Mouse (Mus musculus) ovary, postnatal 10 days (tissue): Measurements from ENCODE around the gene Snrpf.
"Not testable (repeated sequence)": the region's sequence is repeated elsewhere in the genome, so short reads cannot be mapped to it uniquely, and the experiment has no call there.

Source experiments
- DNase-seq: peaks from one replicate; pipeline ENCODE4 v3.0.0; 2022; ENCODE audit warnings: low spot score

Snrpf gene

DNA sequence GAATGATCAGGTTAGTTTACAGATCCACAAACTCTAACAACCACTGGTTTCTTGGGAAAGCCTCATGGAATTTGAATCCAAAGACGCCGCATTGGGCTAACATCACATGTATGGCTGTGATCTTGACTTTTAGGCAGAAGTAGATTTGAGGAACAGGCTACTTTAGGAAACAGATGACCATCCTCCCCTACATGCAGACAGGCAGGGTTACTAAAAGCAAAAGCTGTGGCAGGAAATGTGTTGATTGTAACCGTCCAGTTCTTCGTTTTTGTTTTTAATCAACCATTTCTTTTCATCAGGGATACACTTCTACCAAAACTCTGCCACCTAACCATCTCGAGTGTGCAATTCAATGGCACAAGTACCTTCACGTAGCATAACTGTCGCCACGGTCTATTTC is 13.5 kb downstream of the Snrpf start:
- DNase-seq, result no peak

DNA sequence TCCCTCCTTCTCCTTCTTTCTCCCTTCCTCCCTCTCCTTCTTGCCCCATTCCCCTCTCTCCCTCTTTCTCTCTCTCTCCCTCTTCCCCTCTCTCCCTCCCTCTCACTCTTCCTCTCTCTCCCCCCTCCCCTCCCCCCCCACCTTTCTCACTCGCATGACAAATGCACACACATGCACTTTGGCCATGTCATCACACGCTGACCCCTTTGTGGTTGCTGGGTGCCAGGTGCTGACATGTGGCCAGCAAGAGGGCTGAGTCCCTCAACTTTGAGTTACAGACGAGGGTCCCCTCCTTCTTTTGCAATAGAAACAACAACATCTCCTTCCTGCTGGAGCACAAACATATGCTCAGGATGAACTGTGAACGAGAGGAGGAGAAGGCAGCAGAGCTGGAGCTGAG is 14.5 kb downstream of the Snrpf start:
- no peak for DNase-seq

DNA sequence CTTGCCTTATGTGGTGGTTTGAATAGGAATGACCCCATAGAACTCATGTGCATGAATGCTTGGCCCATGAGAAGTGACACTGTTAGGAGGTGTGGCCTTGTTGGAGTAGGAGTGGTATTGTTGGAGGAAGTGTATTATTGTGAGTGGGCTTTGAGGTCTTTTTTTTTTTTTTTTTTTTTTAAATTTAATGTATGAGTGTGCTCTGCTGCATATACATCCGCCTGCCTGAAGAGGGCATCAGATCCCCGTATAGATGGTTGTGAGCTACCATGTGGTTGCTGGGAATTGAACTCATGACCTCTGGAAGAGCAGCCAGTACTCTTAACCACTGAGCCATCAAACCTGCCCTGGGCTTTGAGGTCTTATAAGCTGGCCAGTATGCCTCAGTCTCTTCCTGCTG is 17.3 kb downstream of the Snrpf start:
- DNase-seq, result no peak

DNA sequence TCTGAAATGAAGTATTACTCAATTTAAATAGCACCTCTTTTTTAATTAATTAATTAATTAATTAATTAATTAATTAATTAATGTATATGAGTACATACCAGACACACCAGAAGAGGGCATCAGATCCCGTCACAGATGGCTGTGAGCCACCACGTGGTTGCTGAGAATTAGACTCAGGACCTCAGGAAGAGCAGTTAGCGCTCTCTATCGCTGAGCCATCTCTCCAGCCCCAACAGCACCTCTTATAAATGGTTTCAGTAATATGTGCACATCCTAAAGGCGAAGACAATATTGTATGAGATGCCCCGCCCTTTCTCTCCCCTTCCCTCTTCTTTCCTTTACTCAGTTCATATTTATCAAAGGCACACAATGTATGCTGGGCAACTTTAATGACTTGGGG is 20.8 kb downstream of the Snrpf start:
- DNase-seq, result no peak

DNA sequence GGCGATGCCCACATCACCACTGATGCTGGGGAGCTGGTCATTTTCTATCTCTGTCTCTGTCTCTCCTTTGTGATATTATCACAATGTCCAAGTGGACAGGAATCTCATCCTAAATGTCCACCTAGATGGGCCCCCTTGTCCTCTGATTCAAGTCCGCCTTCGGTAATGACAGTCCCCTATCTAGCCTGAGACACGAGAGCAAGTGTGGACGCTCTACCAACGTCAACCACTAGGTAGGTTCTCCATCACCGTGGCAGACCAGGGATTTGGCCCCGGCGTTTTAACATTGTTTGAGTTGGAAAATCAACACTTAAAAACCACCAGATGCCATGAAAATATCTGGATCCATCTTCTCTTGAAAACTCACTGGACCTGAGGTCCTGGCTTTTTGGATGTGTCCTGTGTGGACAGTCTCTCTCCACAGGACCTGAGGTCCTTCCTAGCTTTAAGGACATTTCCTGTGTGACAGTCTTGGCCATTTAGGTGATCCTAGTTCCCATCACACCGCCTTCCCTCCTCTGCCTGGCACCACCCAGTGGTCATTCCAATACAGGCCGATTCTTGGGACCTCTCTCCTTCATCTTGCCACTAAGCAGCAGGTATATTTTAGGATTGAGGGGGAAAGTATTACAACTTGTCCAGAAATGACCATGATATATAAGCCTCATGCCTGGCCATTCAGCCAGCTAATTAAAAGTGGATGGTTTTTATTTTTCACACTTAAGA is 21.5 kb downstream of the Snrpf start:
- DNase-seq, result no peak

DNA sequence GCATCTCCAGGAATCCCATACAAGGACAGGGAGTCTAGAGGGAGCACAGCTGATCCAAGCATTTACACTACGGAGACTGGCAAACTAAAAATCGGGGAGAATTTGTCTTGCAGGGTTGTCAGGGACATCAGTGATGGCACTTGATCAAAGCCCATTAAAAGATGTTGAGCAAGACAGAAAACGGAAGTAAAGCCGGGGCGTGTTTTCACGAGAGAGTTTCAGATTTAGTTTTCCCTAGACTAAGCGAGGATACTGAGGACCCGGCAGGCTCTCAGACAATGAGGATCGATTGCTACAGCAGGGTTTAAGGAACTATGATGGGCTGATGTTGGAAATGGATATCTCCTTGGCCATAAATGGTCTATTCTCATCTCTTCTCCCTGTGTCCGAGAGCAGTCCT is 22.4 kb downstream of the Snrpf start:
- no peak for DNase-seq

DNA sequence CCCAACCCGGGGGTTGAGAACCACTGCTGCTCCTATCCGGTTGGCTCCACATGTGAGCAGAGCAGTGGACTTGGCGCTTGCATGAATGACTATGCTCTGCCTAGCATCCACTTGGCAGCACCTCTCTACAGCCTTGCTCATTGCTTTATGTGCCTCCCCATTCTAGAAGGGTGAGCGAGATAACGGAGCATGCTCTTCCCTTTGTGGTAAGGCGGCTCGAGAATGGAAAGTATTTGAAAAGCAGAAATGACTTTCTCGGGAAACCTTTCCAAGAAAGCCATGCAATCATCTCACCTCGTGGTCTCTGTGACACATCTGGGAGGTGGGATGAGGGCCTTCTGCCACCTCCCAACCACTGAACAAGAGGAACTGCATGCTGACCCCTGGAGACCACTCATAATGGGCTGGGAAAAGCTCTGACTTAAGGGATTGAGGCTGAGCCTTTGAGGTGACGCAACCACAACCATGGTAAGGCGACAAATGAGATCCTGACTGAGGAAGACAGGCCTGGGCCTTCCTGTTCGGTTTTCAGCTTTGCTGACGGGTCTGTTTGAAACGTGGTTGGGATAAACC is 24.9 kb downstream of the Snrpf start:
- DNase-seq, result no peak

DNA sequence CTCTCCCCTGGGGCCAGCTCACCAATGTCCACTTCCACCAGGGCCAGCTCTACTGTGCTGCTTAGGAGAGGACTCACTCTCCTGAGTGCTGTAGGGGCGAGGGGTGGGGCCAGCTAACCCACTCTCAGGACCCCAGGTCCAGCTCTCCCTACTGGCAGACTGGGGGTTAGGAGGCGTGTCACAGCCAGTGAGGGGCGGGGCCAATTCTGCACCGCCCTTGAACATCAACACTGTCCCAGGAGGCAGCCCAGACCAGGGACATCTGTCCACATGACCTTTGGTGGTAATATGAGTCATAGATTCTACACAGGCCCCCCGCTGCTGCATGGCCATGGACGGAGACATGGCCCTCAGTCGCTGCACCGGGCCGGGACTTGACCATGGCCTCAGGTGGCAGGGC is 29.7 kb downstream of the Snrpf start:
- DNase-seq, result no peak

DNA sequence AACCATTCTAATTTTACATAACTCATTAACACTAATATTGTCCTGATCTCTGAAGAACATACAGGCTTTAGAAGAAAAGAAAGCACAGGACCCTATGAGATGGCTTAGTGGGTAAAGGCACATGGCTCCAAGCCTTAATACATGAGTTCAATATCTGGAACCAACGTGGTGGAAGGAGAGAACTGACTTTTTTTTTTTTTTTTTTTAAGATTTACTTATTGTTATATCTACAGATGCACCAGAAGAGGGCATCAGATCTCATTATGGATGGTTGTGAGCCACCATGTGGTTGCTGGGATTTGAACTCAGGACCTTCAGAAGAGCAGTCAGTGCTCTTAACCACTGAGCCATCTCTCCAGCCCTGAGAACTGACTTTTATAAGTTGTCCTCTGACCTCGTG is 31.5 kb downstream of the Snrpf start:
- DNase-seq, result not testable (repeated sequence)

DNA sequence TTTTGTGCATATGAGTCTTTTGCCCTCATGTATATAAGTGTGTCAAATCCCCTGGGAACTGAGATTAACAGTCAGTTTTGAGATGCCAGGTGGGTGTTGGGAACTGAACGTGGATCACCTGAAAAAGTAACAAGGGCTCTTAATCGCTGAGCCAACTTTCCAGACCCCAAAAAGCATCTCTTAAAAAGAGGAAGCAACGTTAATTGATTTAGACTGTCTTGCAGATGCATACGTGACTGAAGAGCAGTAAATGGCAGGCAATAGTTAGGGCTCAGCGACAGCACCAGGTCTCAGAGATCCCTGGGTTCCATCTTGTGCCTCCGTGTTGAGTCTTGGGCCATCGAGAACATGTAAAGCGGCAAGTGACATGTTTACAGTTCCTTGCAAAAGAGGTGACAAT is 36.9 kb downstream of the Snrpf start:
- no peak for DNase-seq

DNA sequence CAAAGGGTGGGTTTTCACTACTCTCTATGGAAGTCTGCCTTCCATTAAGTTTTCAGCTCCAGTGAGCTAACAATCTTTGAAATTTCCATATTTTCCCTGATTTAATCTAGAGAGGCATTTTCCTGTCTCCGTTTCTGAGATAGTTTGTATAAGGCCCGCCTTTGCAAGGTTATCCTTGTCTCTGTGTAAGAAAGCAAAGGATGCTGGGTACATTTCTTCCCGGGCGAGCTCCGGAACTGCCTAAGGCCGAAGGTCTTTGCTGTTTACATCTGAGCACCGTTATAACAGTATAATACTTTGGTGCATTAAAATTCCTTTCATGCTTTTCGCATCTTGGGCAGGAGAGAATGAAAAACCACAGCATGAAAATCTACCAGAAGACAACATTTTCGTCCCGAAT is 39.7 kb downstream of the Snrpf start:
- DNase-seq, result no peak

DNA sequence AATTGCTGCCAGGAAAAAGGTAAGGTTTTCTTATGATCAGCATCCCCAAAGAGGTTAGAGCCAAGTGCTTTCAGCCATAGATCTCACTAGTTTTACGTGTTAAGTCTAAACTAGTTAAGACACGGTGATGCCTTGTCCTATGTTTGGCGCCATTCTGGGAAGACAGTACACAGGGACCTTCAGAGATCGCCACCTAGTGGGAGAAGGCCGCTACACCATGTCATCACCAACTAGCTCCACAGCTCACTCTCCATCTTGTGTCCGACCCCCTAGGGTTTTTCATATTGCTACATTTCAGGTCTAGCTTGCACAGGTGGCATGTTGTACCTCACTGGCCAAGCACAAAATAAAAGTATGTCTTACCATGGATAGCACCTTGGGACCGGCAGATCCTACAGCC is 40.5 kb downstream of the Snrpf start:
- peak; percentile 37 for DNase-seq

DNA sequence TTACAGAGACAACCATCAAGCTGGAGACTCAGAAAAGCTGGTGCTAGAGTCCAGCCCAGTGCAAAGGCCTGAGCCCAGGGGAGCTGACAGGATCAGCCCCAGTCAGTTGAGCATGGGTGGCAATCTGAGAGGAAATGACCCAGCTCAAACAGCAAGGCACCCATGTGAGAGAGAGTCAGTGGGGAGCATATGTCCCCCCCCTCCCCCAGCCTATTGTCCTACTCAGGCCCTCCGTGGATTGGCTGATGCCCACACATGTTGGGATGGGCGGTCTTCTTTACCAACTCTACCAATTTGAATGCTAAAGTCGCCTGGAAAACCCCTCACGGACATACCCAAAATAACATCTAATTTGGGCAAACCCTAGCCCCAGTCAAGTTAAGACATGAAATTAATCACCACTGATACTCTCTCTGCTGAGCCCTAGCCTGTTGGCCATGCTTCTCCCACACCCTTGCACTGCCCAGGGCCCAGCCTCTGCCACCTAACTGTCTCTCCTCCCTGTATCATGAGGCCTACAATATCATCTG is 41.7 kb downstream of the Snrpf start:
- no peak for DNase-seq

DNA sequence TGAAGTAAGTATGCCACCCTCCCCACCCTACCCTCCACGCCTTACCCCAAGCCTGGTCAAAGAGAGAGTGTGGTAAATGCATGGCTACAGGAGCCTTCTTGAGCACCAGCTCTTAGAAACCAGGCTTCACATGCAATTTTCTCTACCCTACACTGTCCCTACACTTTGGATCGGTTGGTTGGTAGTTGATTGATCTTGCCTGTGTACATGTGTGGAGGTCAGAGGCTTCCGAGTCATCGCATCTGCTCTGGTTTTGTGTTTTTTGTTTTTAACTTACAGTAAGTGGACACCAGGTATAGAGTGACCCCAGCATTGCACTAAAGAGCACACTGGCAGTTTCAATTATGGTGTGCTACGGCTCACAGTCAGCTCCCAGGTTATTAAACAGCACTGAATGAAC is 45.3 kb downstream of the Snrpf start:
- DNase-seq, result no peak

DNA sequence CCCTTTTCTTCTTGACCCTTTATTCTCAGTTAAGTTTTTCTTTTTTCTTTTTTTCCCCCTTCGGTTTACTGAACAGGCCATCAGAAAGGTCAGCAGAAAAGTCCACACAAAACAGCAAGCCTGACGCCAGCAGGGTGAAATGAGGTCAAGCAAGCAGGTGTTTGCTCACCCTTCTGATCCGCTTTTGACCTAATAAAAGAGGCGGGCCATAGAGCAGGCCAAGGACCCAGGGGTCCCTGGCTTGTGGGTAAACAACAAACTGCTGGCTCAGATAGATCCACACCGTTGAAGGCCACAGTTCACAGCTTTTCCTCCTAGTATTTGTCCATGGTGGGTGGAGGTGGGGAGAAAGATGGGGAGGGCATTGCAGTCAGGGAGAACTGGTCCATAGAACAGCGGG is 46.3 kb downstream of the Snrpf start:
- no peak for DNase-seq

DNA sequence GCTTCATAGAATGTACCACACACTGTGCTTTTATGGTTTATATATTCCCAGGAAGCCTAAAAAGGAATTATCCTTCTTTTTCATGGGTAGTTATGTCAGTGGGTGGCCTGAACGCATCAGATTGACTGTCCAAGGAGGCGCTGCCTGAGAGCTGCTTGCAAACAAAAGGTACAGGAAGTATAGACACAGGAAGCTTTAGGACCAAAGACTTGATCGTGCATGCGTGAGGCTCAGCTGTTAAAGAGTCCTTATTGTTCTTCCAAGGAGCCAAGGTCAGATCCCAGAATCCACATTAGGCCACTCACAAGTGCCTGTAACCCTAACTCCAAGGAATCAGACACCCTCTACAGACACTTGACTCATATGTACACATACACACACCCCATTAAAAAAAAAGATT is 47.1 kb downstream of the Snrpf start:
- no peak for DNase-seq

DNA sequence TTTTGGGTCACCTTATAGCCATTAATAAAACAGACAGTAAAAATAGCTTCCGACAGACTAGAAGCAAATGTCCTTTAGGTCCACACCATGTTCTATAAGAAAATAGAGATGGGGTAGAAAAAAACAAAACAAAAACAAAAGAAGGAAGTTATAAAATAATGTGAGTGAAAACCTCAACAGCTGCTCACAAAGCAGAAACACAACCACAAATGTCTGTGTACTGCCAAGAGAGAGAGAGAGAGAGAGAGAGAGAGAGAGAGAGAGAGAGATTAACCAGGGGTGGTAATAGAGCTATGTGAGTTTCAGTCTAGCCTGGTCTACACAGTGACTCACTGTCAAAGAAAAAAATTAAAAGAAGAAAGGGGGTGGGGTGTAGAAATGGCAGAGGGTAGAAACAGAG is 47.9 kb downstream of the Snrpf start:
- DNase-seq, result no peak

DNA sequence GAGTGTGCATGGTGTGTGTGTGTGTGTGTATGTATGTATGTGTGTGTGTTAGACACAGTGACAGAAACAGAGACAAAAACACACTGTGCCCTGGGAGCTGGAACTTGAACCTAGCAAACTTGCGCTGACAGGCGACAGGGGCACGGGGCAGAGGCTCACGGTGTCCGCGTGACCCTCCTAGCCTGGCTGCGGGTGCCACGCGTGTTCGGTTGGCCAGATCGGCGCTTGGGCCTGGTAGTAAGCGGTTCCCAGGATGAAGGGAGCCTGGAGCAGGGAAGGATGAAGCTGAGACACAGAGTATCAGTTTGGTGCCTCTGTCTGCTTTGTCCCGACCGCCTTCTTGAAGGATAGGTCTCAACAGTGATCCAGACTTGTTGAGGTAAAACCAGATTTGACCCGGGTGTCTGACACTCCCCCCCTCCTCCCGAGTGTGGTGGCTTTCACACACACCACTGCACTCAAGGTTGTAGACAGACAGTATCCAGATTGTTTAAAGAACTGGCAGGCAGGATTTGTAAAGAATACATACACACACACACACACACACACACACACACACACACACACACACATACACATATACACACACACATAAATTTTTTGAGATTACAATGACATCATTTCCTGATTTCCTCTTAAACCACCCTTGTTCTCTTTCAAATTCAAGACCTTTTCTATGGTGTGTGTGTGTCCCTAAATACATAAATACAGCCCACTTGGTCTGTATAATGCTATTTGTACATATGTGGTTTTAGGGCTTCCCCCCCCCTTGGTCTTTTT is 48.9 kb downstream of the Snrpf start, which contains the start of gene Ccdc38:
Ccdc38 (plus strand) TSS at position 202 of the 780 bp plus-strand sequence.
- DNase-seq, result no peak

DNA sequence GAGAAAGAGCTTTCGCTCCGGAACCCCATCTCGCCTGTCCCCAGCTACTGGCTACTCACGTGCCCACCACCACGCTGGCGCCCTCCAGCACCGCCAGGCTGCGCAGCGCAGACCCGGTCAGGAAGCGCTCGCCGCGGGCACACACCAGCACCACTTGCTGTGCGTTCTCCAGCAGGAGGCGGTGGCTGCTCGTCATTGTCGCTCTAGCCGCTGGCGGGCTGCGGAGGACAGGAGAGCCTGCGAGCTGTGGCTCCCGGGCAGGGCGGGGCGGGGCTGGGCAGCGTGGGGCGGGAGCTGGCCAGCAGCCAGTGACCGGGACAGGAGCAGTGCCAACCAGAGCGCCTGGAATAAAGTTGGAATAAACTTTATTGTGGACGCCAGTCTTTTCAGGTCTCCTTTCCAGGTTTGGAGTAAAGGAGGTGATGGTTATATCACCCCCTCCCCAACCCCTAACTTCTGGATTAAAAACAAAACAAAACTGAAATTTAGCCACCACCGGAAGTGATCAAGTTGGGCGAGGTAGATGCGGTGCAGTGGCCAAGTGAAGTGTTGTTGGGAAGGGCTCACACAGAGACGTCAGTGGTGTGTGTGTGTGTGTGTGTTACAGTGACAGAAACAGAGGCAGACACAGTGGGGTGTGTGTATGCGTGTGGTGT is 49.6 kb downstream of the Snrpf start, which contains the start of gene Amdhd1:
Amdhd1 (minus strand) TSS at position 259 of the 656 bp plus-strand sequence.
- DNase-seq, result peak; percentile 27

DNA sequence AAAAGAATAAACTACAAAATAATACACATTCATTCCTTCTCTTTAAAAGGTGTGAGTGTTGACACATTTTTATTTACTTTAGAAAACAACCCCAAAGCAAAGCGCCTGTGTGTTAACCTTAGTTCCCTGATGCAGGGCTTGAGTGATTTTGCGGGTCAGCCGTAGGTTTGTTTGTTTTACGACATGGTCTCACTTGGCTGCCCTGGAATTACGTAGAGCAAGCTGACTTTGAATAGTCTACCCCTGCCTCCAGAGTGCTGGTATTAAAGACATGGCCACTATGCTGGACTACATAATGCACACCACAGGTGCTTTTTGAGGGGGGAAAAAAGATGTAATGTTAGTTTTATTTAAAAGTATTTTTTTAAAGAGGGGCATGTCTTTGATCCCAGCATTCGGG is 50.7 kb downstream of the Snrpf start:
- no peak for DNase-seq

DNA sequence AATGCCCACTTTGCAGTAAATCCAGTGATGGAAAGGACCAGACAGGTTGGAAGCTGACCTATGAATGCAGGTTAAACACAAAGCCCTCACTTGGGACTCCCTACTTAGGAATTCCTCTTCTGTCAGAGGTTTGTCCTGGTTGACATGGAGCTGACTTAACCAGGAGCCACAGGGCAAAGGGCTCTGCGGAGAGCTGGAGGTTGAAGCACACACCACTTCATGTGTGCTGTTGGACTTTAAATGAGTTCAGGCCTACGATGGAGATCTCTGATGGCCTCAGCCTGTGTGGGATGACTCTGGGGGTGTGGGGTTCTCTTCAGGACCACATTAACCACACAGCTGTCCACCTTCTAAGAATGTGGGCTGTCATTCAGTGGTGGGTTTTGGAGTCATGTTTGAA is 51.2 kb downstream of the Snrpf start:
- DNase-seq, result no peak
